Mouse (Mus musculus) layer of hippocampus, postnatal 10 days (tissue): Measurements from ENCODE around the gene Akt3. TPM values are rescaled to one million over a fixed set of nuclear protein-coding genes. Genes with fewer than 3 reads are reported as not detected.

ENCODE experiments used
- DNase-seq, 2 experiments: peaks; one replicate each; pipeline ENCODE4 v3.0.0; 2021; ENCODE audit warnings: low spot score in 2 of 2
- total RNA-seq, 2 experiments: library from RNA; stranded (reverse); gene quantifications; 2 replicates each; pipeline ENCODE4 v1.2.3; 2021

The Akt3 gene
- total RNA-seq, 2 experiments from 2014 or later, result 326 to 338 TPM

GRCm38 (mm10) chr1:177054891-177055290 is 203.1 kb downstream of the Akt3 start:
- no peak for DNase-seq

- no peak for DNase-seq
These were observed 206.5 kb downstream of the Akt3 start for GRCm38 (mm10) chr1:177051366-177051963.

GRCm38 (mm10) chr1:177048773-177049172 is 209.2 kb downstream of the Akt3 start:
- DNase-seq, result no peak

DNA sequence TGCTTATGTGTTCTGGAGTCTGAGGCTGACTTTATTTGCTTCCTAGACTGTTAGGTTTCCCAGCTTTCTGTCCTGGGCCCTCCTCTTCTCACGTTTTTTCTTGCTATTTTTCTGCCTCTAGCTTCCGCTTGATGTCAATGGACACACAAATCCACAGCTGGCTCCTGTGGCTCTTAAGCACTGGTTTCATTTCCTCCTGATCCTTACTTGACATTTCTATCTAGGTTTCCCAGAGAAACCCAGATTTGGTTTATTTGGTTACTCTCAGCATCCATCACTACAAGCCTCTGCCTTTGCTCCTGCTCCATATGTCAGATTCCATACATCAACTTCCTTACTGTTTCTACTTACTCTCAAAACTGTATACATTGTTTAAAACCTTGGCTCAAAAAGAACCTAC is 211.0 kb downstream of the Akt3 start:
- DNase-seq, result no peak

DNA sequence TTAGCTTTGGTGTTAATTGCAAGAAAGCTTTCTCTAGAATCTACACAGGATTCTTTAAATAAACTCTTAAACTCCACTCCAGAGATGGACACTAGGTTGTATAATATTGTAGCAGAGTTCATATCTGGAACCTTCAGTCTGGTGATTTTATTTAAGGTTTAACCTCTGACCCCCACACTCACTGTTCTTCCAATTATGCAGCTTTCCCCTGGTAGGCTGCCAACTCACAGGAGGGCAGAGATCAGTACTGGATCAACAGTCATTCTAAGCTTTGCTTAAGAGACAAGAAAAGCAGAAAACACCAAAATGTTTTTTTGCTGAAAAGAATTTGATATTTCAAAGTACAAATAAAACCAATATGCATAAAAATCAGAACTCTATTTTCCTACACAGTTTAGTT is 212.1 kb downstream of the Akt3 start:
- no peak for DNase-seq

DNA sequence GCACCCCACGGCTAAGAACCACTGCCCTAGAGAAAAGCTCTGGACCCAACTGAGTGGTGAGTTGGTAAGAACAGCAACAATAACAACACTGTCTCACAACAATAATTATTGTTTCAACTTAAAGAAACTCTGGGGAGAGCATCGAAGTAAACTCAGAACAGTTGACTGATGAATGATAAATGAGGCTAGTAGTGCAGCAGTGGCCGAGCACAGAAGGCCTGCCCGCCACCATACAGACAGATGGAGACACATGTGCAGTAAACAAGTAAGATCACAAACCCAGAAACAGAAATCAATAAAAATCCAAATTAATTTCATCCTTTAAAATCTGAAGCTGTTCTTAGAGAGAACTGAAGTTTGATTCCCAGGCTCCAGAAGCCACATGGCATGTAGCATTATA is 217.9 kb downstream of the Akt3 start:
- no peak for DNase-seq

GRCm38 (mm10) chr1:177039093-177039674 is 218.8 kb downstream of the Akt3 start:
- no peak for DNase-seq

- DNase-seq, result no peak
These were observed 219.6 kb downstream of the Akt3 start for GRCm38 (mm10) chr1:177038383-177038782.

DNA sequence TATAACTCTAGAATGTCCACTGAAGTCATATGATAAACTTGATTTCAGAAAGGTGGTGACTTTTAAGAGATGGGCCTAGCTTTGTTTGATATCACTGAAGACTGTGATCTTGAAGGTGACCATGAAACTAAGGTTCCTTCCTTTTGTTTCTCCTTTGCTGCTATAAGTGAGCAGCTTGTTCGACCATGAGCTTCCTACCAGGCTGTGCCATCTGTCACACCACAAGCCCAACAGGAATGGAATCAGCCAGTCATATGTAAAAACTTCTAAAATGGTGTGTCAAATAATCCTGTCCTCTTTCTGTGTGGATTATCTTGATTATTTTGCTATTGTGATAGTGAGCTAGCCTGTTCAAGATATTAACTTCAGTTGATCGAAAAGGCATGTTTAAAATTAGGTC is 222.5 kb downstream of the Akt3 start:
- no peak for DNase-seq

- DNase-seq, result no peak
These were observed 225.8 kb downstream of the Akt3 start for GRCm38 (mm10) chr1:177032233-177032632.

GRCm38 (mm10) chr1:177031196-177031595 is 226.8 kb downstream of the Akt3 start:
- peak in 1 of 2 experiments; percentile 8 for DNase-seq

DNA sequence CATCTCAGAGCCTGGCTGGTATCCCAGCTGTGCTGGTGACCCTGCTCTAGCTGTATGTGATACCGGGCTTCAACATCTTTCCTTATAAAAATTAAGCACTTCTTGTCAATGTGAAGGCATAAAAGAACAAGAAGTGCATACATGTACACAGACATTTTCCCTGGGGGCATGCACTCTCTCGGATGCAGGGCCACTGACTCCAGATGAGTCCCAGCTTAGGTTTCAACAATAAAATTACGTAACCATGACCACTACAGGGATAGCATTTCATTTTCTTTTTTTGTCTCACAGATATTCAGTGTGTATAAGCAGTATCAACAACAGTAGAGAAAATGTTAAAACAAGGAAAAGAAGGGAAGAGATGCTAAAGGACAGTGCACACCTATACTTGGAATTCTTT is 227.3 kb downstream of the Akt3 start:
- peak in 1 of 2 experiments; percentile 10 for DNase-seq

DNA sequence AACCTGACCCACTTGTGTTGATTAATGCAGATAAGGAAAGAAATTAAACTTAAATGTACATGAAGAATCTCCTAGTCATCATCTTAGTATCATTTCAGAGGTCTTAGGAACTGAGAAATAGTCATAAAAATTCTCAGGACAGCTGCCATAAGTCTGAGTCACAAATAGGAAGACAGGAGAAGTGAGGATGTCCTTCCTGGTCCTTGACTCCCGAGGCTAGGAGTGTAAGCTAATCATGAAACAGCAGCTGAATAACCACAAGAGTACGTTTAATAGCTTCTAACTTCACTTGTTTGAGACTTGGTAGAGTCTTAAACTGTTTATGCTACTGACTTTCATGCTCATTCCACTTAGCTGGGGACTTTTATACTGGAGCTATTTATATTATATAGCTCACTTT is 229.0 kb downstream of the Akt3 start:
- DNase-seq, result no peak

DNA sequence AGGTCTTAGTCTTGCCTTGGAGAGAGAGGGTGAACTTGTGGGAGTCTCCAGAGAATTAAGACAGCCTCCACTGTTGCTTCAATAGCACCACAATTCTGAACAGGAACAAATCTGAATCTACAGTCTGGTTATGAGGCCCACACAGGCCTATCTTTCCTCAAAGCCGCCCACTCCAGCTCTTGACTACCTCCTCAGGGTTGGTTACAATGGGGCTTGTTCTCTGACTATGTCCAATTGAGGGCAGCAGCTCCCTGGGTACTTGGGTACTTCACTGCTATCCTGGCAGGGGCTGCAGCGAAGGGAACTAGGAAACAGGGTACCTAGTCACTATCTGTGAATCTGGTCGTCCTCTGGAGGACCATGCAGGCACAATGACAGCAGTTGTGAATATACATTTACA is 230.3 kb downstream of the Akt3 start:
- DNase-seq, result peak in 1 of 2 experiments; percentile 25

DNA sequence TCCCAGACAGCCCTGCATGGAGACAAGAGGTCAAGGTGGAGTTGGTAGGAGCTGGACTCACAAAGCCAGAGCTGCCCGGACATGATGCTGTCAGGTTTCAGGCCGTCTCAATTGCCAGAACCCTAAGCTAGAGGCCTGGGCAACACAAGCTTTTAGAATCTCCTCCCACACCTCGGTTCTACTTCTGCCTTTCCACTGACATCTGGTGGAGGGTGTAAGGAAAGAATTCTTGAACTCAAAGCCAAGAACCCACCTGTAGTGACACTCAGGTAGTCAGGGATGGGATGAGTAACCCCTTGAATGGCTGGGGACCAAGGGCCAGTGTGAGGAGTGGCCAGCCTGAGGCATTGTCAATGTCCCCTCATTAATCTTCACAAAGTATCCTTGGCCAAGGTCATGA is 235.3 kb downstream of the Akt3 start:
- no peak for DNase-seq

- DNase-seq, result no peak
These were observed 238.3 kb downstream of the Akt3 start for GRCm38 (mm10) chr1:177019668-177020067.

DNA sequence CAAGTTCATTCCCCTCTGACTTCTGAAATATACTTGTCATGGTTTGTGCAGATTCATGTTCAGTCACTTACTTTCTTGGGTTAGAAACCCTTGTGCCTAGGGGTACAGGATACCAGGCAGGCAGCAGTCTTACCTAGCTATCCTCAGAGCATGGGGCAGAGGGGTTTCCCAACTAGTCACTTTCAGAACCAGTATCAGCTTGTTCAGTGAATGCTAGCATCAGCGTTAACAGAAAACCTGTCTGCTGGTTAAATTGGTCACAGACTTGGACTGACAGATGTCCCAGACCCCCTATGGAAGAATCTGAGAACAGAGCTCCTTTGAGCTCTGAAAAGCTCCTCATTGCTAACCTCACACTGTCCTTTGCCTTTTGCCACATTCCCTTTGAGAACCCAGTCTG is 239.3 kb downstream of the Akt3 start:
- DNase-seq, result no peak

GRCm38 (mm10) chr1:177016729-177017128 is 241.3 kb downstream of the Akt3 start:
- DNase-seq, result no peak

GRCm38 (mm10) chr1:177015917-177016316 is 242.1 kb downstream of the Akt3 start:
- no peak for DNase-seq

- DNase-seq, result no peak
These were observed 243.0 kb downstream of the Akt3 start for GRCm38 (mm10) chr1:177014921-177015439.

DNA sequence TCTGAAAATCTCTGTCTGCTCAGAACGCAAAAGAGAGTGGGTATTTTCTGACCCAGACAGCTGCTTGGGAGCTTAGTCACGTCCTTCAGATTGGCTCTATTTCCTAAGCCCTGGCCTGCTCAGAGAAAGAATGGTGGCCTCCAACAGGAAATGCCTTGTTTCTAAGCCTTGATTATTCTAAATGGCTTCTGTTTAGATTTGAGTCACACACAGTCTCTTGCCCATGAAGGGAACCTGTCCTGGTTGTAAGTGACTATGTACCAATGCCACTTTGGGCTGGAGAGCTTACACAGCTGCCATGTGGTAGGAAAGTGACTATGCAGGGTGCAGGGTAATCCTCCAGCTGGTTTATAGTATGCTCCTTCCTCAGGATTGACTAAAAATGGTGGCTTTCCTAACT is 243.7 kb downstream of the Akt3 start:
- DNase-seq, result no peak

DNA sequence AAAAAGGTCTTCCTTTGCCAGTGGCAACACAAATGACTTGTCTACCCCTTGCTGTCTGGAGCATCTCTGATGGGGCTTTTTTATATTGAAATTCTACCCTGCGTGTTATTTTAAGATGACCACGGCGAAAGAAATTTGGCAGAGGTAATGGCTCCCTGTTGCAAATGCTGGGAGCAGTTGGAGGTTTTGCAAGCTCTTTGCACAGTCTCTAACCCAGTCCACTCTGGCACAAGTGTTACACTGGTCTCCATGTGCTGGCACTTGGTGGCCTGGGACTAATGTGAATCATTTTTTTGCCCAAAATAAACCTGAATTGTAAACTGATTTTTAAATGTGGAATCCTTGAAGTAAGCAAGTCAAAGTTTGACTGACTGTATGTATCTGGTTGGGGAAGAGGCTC is 244.2 kb downstream of the Akt3 start:
- DNase-seq, result no peak

GRCm38 (mm10) chr1:177013313-177013712 is 244.7 kb downstream of the Akt3 start:
- DNase-seq, result no peak
